Mouse (Mus musculus): ENCODE measurements around the gene Wbp11.

Wbp11 gene

GRCm38 (mm10) chr6:136827881-136828561 lies at the start of gene Wbp11:
TSS of gene Wbp11 (minus strand) at chr6:136828233.
- peak; percentile 91 to 95 for DNase-seq (ENCODE audit: low read depth in 2 of 2, low spot score in 2 of 2)

- no peak for DNase-seq (ENCODE audit: low read depth in 2 of 2, low spot score in 2 of 2)
Measured at GRCm38 (mm10) chr6:136875670-136876069, 47.6 kb upstream of the Wbp11 start, which contains the start of gene Mgp. TSS of gene Mgp (minus strand) at chr6:136875823.

GRCm38 (mm10) chr6:136874599-136874998 lies 46.6 kb upstream of the Wbp11 start:
- DNase-seq (ENCODE audit: low read depth in 2 of 2, low spot score in 2 of 2), result no peak

GRCm38 (mm10) chr6:136868921-136869320 lies 40.9 kb upstream of the Wbp11 start:
- DNase-seq (ENCODE audit: low read depth in 2 of 2, low spot score in 2 of 2), result no peak

DNA sequence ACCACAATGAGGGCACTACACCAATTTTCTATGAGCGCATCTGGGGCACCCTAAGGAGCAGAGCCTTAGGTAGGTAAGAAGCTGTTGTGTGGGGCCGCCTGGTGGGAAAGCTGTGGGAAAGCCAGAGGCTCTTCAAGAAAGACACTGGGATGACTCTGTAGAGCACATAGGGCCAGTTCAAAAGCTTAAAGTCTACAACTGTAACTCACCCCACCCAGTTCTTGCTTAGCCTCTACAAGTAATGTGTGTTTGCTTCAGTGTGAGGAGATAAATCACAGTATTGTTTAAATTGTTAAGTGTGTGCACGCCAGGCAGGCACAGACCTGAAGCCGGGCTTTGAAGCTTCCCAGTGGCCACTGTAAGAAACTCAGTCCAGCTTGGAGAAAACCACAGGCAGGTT lies 38.1 kb upstream of the Wbp11 start:
- DNase-seq (ENCODE audit: low read depth in 2 of 2, low spot score in 2 of 2), result no peak

DNA sequence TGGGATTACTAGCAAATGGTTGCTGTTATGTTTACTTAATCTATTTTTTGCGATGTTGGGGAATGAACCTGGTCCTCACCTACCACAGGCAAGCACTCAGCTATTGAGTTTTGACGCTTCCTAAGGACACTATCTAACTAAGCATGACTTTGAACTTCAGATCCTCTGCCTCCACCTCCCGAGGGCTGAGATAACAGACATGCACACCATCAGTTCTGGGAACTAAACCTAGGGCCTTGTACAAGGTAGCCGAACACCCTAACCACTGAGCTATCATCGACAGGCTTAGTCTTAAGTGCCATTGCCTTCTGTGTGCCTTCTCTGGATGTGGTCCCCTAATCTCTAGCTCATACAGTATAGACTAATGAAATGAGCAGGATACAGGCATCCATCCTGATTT lies 37.3 kb upstream of the Wbp11 start:
- DNase-seq (ENCODE audit: low read depth in 2 of 2, low spot score in 2 of 2), result no peak

GRCm38 (mm10) chr6:136861020-136861419 lies 33.0 kb upstream of the Wbp11 start:
- DNase-seq (ENCODE audit: low read depth in 2 of 2, low spot score in 2 of 2), result peak in 1 of 2 experiments; percentile 38

GRCm38 (mm10) chr6:136858420-136858819 lies 30.4 kb upstream of the Wbp11 start:
- no peak for DNase-seq (ENCODE audit: low read depth in 2 of 2, low spot score in 2 of 2)

- DNase-seq (ENCODE audit: low read depth in 2 of 2, low spot score in 2 of 2), result no peak
Measured at GRCm38 (mm10) chr6:136857873-136858260, 29.8 kb upstream of the Wbp11 start.

GRCm38 (mm10) chr6:136857186-136857872 lies 29.3 kb upstream of the Wbp11 start, which contains the start of gene Art4:
TSS of gene Art4 (minus strand) at chr6:136857733.
- DNase-seq (ENCODE audit: low read depth in 2 of 2, low spot score in 2 of 2), result peak; percentile 22 to 37

- peak; percentile 36 to 56 for DNase-seq (ENCODE audit: low read depth in 2 of 2, low spot score in 2 of 2)
Measured at GRCm38 (mm10) chr6:136856071-136856636, 28.1 kb upstream of the Wbp11 start.

- no peak for DNase-seq (ENCODE audit: low read depth in 2 of 2, low spot score in 2 of 2)
Measured at GRCm38 (mm10) chr6:136855183-136855582, 27.1 kb upstream of the Wbp11 start.

- DNase-seq (ENCODE audit: low read depth in 2 of 2, low spot score in 2 of 2), result peak; percentile 50 to 61
Measured at GRCm38 (mm10) chr6:136854361-136854781, 26.3 kb upstream of the Wbp11 start.

DNA sequence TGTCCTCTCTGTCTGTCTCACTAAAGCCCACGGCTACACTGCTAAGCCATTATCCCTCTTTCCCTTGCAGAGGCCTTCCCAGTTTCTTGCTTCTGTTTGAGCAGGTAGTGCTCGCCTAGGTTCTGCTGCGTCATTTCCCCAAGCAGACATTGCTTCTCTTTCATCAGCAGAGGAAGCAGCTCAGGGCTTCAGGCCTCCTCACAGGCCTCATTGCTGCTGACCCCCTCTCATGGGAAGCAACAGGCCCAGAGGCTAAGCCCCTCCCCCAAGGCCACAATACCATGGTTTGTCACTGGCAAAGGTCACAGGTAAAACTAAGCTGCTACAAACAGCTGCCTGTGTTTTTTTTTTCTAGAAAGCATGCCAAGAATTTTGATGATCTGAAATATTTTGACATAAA lies 24.7 kb upstream of the Wbp11 start:
- no peak for DNase-seq (ENCODE audit: low read depth in 2 of 2, low spot score in 2 of 2)

DNA sequence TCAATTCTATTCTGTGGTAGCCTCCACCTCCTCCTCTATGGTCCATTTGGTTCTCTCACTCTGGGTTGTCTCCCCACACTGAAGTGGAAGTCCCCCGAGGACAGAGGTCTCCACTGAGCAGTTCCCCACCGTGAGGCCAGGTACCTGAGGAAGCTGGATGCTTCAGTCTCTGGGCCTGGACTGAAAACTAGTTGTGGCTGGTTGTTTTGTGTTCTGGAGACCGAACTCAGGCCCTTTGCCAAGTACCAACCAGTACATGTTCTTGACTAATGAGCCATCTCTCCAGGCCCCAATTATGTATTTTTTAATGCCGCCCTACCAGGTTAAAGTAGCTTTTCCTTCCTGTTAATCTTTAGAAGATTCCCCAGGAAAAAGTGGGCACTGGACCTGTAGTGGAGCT lies 24.3 kb upstream of the Wbp11 start:
- no peak for DNase-seq (ENCODE audit: low read depth in 2 of 2, low spot score in 2 of 2)

DNA sequence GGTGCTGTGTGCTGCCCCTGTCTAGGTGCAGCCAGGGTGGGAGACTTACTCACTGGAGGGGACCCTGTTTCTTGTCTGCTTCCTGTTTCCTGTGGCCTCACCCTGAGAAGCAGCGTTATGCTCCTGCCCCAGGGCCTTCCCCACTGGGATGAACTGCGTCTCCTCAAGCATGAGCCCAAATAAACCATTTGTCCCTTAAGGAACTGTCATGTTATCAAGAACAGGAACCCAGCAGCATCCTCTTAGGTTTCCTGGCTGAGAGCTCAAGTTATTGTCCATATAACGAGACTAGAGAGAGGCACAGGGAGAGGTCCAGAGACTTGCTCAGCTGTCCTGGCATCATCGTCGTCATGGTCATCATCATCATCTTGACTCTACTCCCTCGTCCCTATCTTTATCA lies 22.2 kb upstream of the Wbp11 start:
- DNase-seq (ENCODE audit: low read depth in 2 of 2, low spot score in 2 of 2), result no peak

GRCm38 (mm10) chr6:136848971-136849370 lies 20.9 kb upstream of the Wbp11 start:
- no peak for DNase-seq (ENCODE audit: low read depth in 2 of 2, low spot score in 2 of 2)

GRCm38 (mm10) chr6:136848399-136848798 lies 20.4 kb upstream of the Wbp11 start:
- no peak for DNase-seq (ENCODE audit: low read depth in 2 of 2, low spot score in 2 of 2)

DNA sequence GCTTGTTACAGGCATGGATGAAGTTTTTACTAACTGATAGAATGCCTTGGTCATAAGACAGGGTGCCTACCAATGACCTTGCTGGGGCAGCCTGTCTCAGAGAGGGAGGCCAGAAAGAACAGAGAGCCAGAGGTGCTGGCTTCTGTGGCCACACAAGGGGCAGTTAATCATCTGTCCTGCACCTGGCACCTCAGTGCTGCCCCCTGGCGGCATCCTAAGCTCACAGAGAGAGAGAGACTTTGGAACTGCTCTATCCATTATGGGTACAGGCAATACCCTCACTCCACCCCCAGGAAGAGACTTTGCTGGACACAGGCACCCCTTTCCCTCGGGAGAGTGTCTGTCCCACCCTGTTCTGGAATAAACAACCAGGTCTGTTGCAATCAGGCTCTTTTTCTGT lies 19.8 kb upstream of the Wbp11 start:
- peak; percentile 42 to 61 for DNase-seq (ENCODE audit: low read depth in 2 of 2, low spot score in 2 of 2)

DNA sequence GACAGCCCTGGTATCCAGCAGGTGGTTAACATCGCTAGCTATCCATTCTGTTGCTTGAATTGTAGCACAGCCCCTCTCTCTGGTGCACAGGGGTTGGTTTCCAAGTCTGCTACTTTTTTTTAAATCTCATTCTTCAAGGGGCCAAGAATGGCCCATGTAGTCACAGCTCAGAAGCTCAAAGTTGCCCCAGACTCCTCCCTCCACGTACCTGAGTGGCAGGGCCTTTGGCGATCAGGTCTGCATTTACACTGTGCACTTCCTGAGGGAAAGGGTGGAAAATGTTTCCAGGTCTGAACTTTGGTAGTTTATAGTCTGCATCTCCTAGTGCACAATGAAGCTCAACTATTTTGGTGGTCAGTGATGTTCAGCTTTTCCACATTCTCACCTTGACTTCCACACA lies 19.2 kb upstream of the Wbp11 start:
- no peak for DNase-seq (ENCODE audit: low read depth in 2 of 2, low spot score in 2 of 2)

DNA sequence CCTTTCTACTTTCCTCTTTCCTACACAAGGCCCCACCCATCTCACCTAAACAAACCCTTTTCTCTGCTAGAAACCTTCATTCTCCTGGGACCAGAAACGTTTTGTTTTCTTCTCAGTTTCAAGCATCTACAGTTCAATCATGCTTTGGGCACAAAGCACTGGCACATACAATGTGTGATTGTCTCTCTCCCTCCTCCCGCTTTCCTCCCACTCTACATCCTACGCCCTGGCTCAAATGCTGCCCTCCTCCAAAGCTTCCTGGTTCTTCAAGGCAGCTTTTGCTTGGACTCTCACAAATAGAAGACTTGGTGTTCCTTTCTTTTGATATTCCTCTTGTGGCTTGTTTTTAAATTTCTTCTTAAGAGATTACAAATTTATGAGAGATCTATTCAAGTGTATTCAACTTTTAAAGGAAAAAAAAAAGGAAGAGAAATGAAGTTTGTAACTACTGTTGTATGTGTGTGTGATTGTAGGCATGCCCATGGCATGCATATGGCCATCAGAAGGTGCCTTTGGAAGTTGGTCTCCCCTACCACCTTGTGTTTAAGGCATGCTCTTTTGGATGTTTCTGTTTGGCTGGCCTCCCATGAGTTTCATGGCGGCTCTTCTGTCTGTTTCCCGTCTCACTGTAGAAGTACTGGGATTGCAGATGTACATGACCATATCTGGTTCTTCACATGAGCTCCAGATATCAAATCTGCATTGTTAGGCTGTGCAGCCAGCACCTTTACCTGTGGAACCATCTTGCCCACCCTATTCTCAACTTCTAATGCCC lies 17.9 kb upstream of the Wbp11 start:
- DNase-seq (ENCODE audit: low read depth in 2 of 2, low spot score in 2 of 2), result no peak

DNA sequence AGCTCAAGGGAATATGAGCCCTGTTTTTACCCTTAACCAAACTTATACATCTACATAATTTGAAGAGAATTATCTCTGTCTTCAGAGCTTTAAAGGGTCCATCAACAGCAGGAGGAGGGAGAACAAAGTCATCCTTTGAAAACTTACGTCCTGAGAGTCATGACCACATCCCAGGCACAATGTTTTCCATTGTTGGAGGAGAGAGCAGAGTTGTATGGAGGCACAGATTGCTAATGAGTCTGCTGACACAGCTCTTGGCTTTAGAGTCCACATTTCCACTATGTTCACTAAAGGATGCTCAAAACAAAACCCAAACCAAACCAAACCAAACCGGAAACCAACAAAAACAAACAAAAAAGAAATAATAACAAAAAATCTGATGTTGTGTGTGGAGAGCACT lies 16.9 kb upstream of the Wbp11 start:
- DNase-seq (ENCODE audit: low read depth in 2 of 2, low spot score in 2 of 2), result no peak

All from CD8-positive naive resting alpha-beta T cell, adult 2 months (primary cell).